Mouse (Mus musculus) lung, adult 2 months (tissue): ENCODE measurements at regions not wholly inside any gene's neighbourhood (a gene's known extent, or its start where the extent isn't known, plus 50 kb on each side); places are given as distances from the start of the nearest gene placed in this dataset.

Experiments used
- CTCF ChIP-seq: fragments of 200-500 bp; IDR thresholded peaks from 2 replicates; pipeline ENCODE4 v1.5.1; 2011; ENCODE audit warnings: mild to moderate bottlenecking, low read length, control low read depth; ENCODE audit not compliant: insufficient read depth
- POLR2A ChIP-seq: fragments of 200-500 bp; IDR thresholded peaks from 2 replicates; pipeline ENCODE4 v1.6.1; 2011; ENCODE audit warnings: low read depth, mild to moderate bottlenecking, control low read depth, low read length, borderline replicate concordance; ENCODE audit errors: extremely low read depth

- TF ChIP-seq CTCF (no peak), POLR2A (no peak)
Observed at GRCm38 (mm10) chr14:86067743-86068142, 1073.3 kb downstream of the Diaph3 start.
